Mouse (Mus musculus): ENCODE results near the gene Pth2.

- no peak for TF ChIP-seq BHLHE40 (IDR thresholded peaks at IDR 0.05; ENCODE audit: low read depth, low read length)
- TF ChIP-seq CTCF (conservative IDR thresholded peaks at IDR 0.05 in 1 of 2, IDR thresholded peaks at IDR 0.05 in 1 of 2; ENCODE audit: low read depth in 2 of 2, low read length in 2 of 2) = no peak
- TF ChIP-seq POLR2A (IDR thresholded peaks at IDR 0.05; ENCODE audit: low read depth, low read length) = no peak
- TF ChIP-seq MAFK (IDR thresholded peaks at IDR 0.05; ENCODE audit: insufficient replicate concordance, low read length) = no peak
- TF ChIP-seq MAX (IDR thresholded peaks at IDR 0.05; ENCODE audit: low read length) = no peak
- no peak for TF ChIP-seq UBTF (IDR thresholded peaks at IDR 0.05; ENCODE audit: low read depth, low read length)
These were observed 13.8 kb upstream of the Pth2 start for GRCm38 (mm10) chr7:45166950-45167401.
